Mouse (Mus musculus) hindbrain, embryonic 10.5 days (tissue): ENCODE measurements around the gene Pdrg1. TPM values are rescaled to one million over a fixed set of nuclear protein-coding genes. Genes with fewer than 3 reads are reported as not detected.
A peak's percentile ranks its signal among the peaks of the same experiment; 100 is the strongest.

Experiments used
- DNase-seq: peaks from one replicate; pipeline ENCODE4 v3.0.0-alpha.2; 2017; ENCODE audit warnings: low spot score
- H3K27ac ChIP-seq: fragments of 300-500 bp; sonication (generic); 2 replicates; pipeline ENCODE4 v1.5.1; 2016; ENCODE audit warnings: mild to moderate bottlenecking, moderate library complexity
- H3K27me3 ChIP-seq: fragments of 300-500 bp; sonication (generic); 2 replicates; pipeline ENCODE4 v1.6.1; 2016; ENCODE audit warnings: mild to moderate bottlenecking; ENCODE audit not compliant: poor library complexity, insufficient read depth, severe bottlenecking
- H3K36me3 ChIP-seq: fragments of 300-500 bp; sonication (generic); 2 replicates; pipeline ENCODE4 v1.6.1; 2016; ENCODE audit warnings: mild to moderate bottlenecking, moderate library complexity
- H3K4me1 ChIP-seq: fragments of 300-500 bp; sonication (generic); replicated peaks from 2 replicates; pipeline ENCODE4 v1.6.1; 2016; ENCODE audit warnings: mild to moderate bottlenecking
- H3K4me3 ChIP-seq: fragments of 300-500 bp; sonication (generic); 2 replicates; pipeline ENCODE4 v1.5.1; 2016; ENCODE audit warnings: mild to moderate bottlenecking, moderate library complexity
- H3K9me3 ChIP-seq: fragments of 300-500 bp; sonication (generic); 2 replicates; pipeline ENCODE4 v1.6.1; 2016; ENCODE audit warnings: mild to moderate bottlenecking, moderate library complexity
- WGBS: fragments of 180-500 bp; shearing (Covaris S2); methylation state at CpG from one replicate; pipeline ENCODE4 v1.1.7; 2016; 5-methylcytosine and 5-hydroxymethylcytosine counted together
- polyA plus RNA-seq: library from polyadenylated mRNA; unstranded; fragments of >200 nt; fragmentation: Nextera tagmentation; extraction: Ambion mirVana; gene quantifications from 2 replicates; pipeline ENCODE4 v1.2.1, GENCODE M21; 2016

The Pdrg1 gene
- polyA plus RNA-seq, 1 experiment from 2014 or later: 120 TPM

GRCm38 (mm10) chr2:153049288-153049996, 34.2 kb upstream of the Pdrg1 start:
- 43% methylated on average over 9 of the region's 9 CpGs for WGBS
- Histone ChIP-seq H3K4me1 (peaks cover 16% of the 10 kb centered on the region), H3K36me3 (peaks cover 4% of the 10 kb centered on the region; the same call in 1 of the 2 replicates), H3K9me3 (no peaks in the 10 kb centered on the region), H3K27ac (no peak overlapping the region), H3K4me3 (no peak overlapping the region), H3K27me3 (peaks cover 50% of the 10 kb centered on the region)
- DNase-seq: no peak

- peak; percentile 56 for DNase-seq
- no peaks in the 10 kb centered on the region for H3K9me3 ChIP-seq
- peaks cover 18% of the 10 kb centered on the region for H3K4me1 ChIP-seq
- H3K27me3 ChIP-seq: peaks cover 35% of the 10 kb centered on the region
- no peak overlapping the region for H3K4me3 ChIP-seq
- WGBS: 48% methylated on average over 17 of the region's 17 CpGs
- H3K36me3 ChIP-seq: no peaks in the 10 kb centered on the region
- no peak overlapping the region for H3K27ac ChIP-seq
Measured at GRCm38 (mm10) chr2:153047828-153048465, 32.7 kb upstream of the Pdrg1 start.

- 49% methylated on average over 8 of the region's 8 CpGs for WGBS
- no peak for DNase-seq
- no peak overlapping the region for H3K27ac ChIP-seq
Measured at GRCm38 (mm10) chr2:153045884-153046299, 30.7 kb upstream of the Pdrg1 start.

GRCm38 (mm10) chr2:153043886-153044285, 28.7 kb upstream of the Pdrg1 start:
- WGBS: 68% methylated on average over 3 of the region's 3 CpGs
- H3K36me3 ChIP-seq: no peaks in the 10 kb centered on the region
- no peak for DNase-seq

More at GRCm38 (mm10) chr2:153045884-153046299, 30.7 kb upstream of the Pdrg1 start:
- no peaks in the 10 kb centered on the region for H3K36me3 ChIP-seq
- no peaks in the 10 kb centered on the region for H3K9me3 ChIP-seq
- no peak overlapping the region for H3K4me3 ChIP-seq
- peaks cover 14% of the 10 kb centered on the region for H3K27me3 ChIP-seq
- peaks cover 11% of the 10 kb centered on the region; the same call in 1 of the 2 replicates for H3K4me1 ChIP-seq

GRCm38 (mm10) chr2:153036690-153037089, 21.5 kb upstream of the Pdrg1 start:
- no peak for DNase-seq
- H3K27ac ChIP-seq: no peak overlapping the region
- 46% methylated on average over 2 of the region's 2 CpGs for WGBS
- peaks cover 25% of the 10 kb centered on the region for H3K4me1 ChIP-seq
- peaks cover 29% of the 10 kb centered on the region for H3K27me3 ChIP-seq
- H3K9me3 ChIP-seq: no peaks in the 10 kb centered on the region
- no peak overlapping the region for H3K4me3 ChIP-seq
- H3K36me3 ChIP-seq: no peaks in the 10 kb centered on the region

More at GRCm38 (mm10) chr2:153043886-153044285, 28.7 kb upstream of the Pdrg1 start:
- Histone ChIP-seq H3K9me3 (no peaks in the 10 kb centered on the region), H3K4me3 (no peak overlapping the region), H3K27me3 (peaks cover 3% of the 10 kb centered on the region; the same call in 1 of the 2 replicates), H3K4me1 (peaks cover 12% of the 10 kb centered on the region), H3K27ac (no peak overlapping the region)

- Histone ChIP-seq H3K36me3 (no peaks in the 10 kb centered on the region), H3K27me3 (peaks cover 56% of the 10 kb centered on the region), H3K4me1 (peaks cover 28% of the 10 kb centered on the region), H3K27ac (no peak overlapping the region), H3K9me3 (no peaks in the 10 kb centered on the region), H3K4me3 (peak overlapping the region; percentile 67)
- DNase-seq: no peak
- 73% methylated on average over 5 of the region's 5 CpGs for WGBS
Measured at GRCm38 (mm10) chr2:153033545-153034230, 18.5 kb upstream of the Pdrg1 start.

GRCm38 (mm10) chr2:153032973-153033372, 17.7 kb upstream of the Pdrg1 start:
- Histone ChIP-seq H3K9me3 (no peaks in the 10 kb centered on the region), H3K36me3 (no peaks in the 10 kb centered on the region), H3K27ac (peak overlapping the region; percentile 74; the same call in 1 of the 2 replicates), H3K27me3 (peaks cover 56% of the 10 kb centered on the region), H3K4me3 (peak overlapping the region; percentile 67), H3K4me1 (peaks cover 22% of the 10 kb centered on the region)
- no peak for DNase-seq
- WGBS: 14% methylated on average over 4 of the region's 4 CpGs

GRCm38 (mm10) chr2:153032083-153032842, 17.0 kb upstream of the Pdrg1 start:
- H3K4me3 ChIP-seq: peak overlapping the region; percentile 67
- peak; percentile 91 for DNase-seq
- no peaks in the 10 kb centered on the region for H3K9me3 ChIP-seq
- no peaks in the 10 kb centered on the region for H3K36me3 ChIP-seq
- 2% methylated on average over 58 of the region's 58 CpGs for WGBS
- H3K27me3 ChIP-seq: peaks cover 52% of the 10 kb centered on the region
- H3K4me1 ChIP-seq: peaks cover 24% of the 10 kb centered on the region
- peak overlapping the region; percentile 74 for H3K27ac ChIP-seq

- peak; percentile 48 for DNase-seq
- Histone ChIP-seq H3K4me3 (peak within 1 kb of the TSS; percentile 67), H3K9me3 (no peaks in the 10 kb centered on the region), H3K27ac (peak within 1 kb of the TSS; percentile 74), H3K36me3 (no peaks in the 10 kb centered on the region), H3K4me1 (peaks cover 24% of the 10 kb centered on the region), H3K27me3 (peaks cover 52% of the 10 kb centered on the region)
- WGBS: 1% methylated on average over 46 of the region's 54 CpGs
Measured at GRCm38 (mm10) chr2:153031126-153032082, 16.2 kb upstream of the Pdrg1 start, which contains the start of gene Xkr7. Gene Xkr7 (plus strand): TSS chr2:153031852.

GRCm38 (mm10) chr2:153030422-153030821, 15.2 kb upstream of the Pdrg1 start:
- Histone ChIP-seq H3K27me3 (peaks cover 52% of the 10 kb centered on the region), H3K27ac (no peak overlapping the region), H3K9me3 (no peaks in the 10 kb centered on the region), H3K36me3 (no peaks in the 10 kb centered on the region), H3K4me1 (peaks cover 24% of the 10 kb centered on the region), H3K4me3 (no peak overlapping the region)
- peak; percentile 23 for DNase-seq
- 32% methylated on average over 4 of the region's 4 CpGs for WGBS

- DNase-seq: no peak
- WGBS: 61% methylated on average over 4 of the region's 4 CpGs
- H3K4me1 ChIP-seq: peaks cover 20% of the 10 kb centered on the region
- no peaks in the 10 kb centered on the region for H3K9me3 ChIP-seq
- no peaks in the 10 kb centered on the region for H3K36me3 ChIP-seq
- H3K27ac ChIP-seq: no peak overlapping the region
- H3K27me3 ChIP-seq: peaks cover 35% of the 10 kb centered on the region
- no peak overlapping the region for H3K4me3 ChIP-seq
Measured at GRCm38 (mm10) chr2:153027501-153027900, 12.3 kb upstream of the Pdrg1 start.
